In genomic region chr1:56976825-56977104, GRCm38 (mm10) we compare ENCODE assay signal across 9 mouse cellular contexts. TPM values are rescaled to one million over a fixed set of nuclear protein-coding genes. Genes with fewer than 3 reads are reported as not detected.
DNase-seq lines count a peak whose midpoint lies in the region; ATAC-seq and TF ChIP-seq lines count a peak whose summit lies in the region.
"Had no signal": no experiment of that assay in that cellular context is flagged by ENCODE, and none has a peak within 500 bp of the region (broad histone marks: within the 10 kb centered on the region; RNA-seq: fewer than 3 reads in every experiment).

No protein-coding gene starts in this region.

- TF ChIP-seq POLR2A in heart, adult 2 months (IDR thresholded peaks at IDR 0.05; ENCODE audit: insufficient read depth, low read depth, low read length) = no peak
- TF ChIP-seq POLR2A in cortical plate, adult 2 months (IDR thresholded peaks at IDR 0.05; ENCODE audit: extremely low read depth, insufficient read depth, low read length) = no peak

- 1% methylated on average over 11 of the region's 11 CpGs for WGBS in heart, embryonic 15.5 days
- WGBS in heart, adult 2 months = 1% methylated on average over 11 of the region's 11 CpGs
- WGBS in hindbrain, embryonic 16.5 days = 2% methylated on average over 11 of the region's 11 CpGs
- WGBS in midbrain, embryonic 15.5 days = under 1% methylated on average over 11 of the region's 11 CpGs

- no peak overlapping the region for H3K27ac ChIP-seq in heart, embryonic 15.5 days
- no peak overlapping the region for H3K27ac ChIP-seq in heart, adult 2 months
- peak overlapping the region; percentile 99 for H3K27ac ChIP-seq in cortical plate, adult 2 months (ENCODE audit: insufficient read depth, low read length)
- no peak overlapping the region for H3K27ac ChIP-seq in hindbrain, embryonic 16.5 days (ENCODE audit: low read depth, low read length)
- H3K27ac ChIP-seq in midbrain, embryonic 15.5 days = no peak overlapping the region

- DNase-seq in heart, adult 2 months = no peak
- no peak for DNase-seq in ovary, postnatal 14 days (ENCODE audit: low spot score)
- DNase-seq in gastrocnemius, postnatal 4 days (ENCODE audit: low spot score in 2 of 2) = no peak

- TF ChIP-seq CTCF in heart, adult 2 months (IDR thresholded peaks at IDR 0.05) = no peak
- TF ChIP-seq CTCF in cortical plate, adult 2 months (IDR thresholded peaks at IDR 0.05; ENCODE audit: extremely low read depth, insufficient read depth, low read length) = no peak

- no peak for ATAC-seq in heart, embryonic 15.5 days (replicated peaks; ENCODE audit: insufficient number of reproducible peaks, insufficient read depth, low FRiP score, low read depth)
- no peak for ATAC-seq in hindbrain, embryonic 16.5 days
- no peak for ATAC-seq in midbrain, embryonic 15.5 days (replicated peaks)
- no peak for ATAC-seq in cerebellum, adult (ENCODE audit: insufficient number of reproducible peaks, low FRiP score, low TSS enrichment)
- ATAC-seq: CD4-positive, CD25-positive, alpha-beta regulatory T cell, adult 4 months had no signal

- H3K4me3 ChIP-seq in heart, embryonic 15.5 days = peak overlapping the region; percentile 33
- H3K4me3 ChIP-seq in heart, adult 2 months = no peak overlapping the region; the same call in 1 of the 2 replicates
- peak overlapping the region; percentile 74 for H3K4me3 ChIP-seq in cortical plate, adult 2 months (ENCODE audit: insufficient read depth, low read length)
- H3K4me3 ChIP-seq in hindbrain, embryonic 16.5 days (ENCODE audit: low read length) = peak overlapping the region; percentile 32
- H3K4me3 ChIP-seq in midbrain, embryonic 15.5 days = peak overlapping the region; percentile 22

- peak overlapping the region; percentile 51 for H3K4me2 ChIP-seq in heart, embryonic 15.5 days
- H3K4me2 ChIP-seq in hindbrain, embryonic 16.5 days (ENCODE audit: low read length) = peak overlapping the region; percentile 58
- H3K4me2 ChIP-seq in midbrain, embryonic 15.5 days = peak overlapping the region; percentile 47

- H3K9ac ChIP-seq in heart, embryonic 15.5 days = no peak overlapping the region
- H3K9ac ChIP-seq in heart, adult 2 months (ENCODE audit: low read depth, low read length) = no peak overlapping the region
- H3K9ac ChIP-seq in hindbrain, embryonic 16.5 days (ENCODE audit: low read depth, low read length) = no peak overlapping the region
- no peak overlapping the region for H3K9ac ChIP-seq in midbrain, embryonic 15.5 days

- H3K79me2 ChIP-seq in heart, adult 2 months (replicated peaks; ENCODE audit: control insufficient read depth, insufficient read depth, low read length) = no peaks in the 10 kb centered on the region

- intact Hi-C loops in heart, adult 2 months (cut with DNase I) = loop anchor here (5.0 to 10.0 kb wide), 2 partner anchors 231 to 1572 kb away; partner anchors contain the start of gene Plcl1

- H3K4me1 ChIP-seq in heart, embryonic 15.5 days (replicated peaks) = peaks cover 33% of the 10 kb centered on the region
- peaks cover 2% of the 10 kb centered on the region for H3K4me1 ChIP-seq in heart, adult 2 months (ENCODE audit: control insufficient read depth, insufficient read depth, low read length)
- no peaks in the 10 kb centered on the region; the same call in 1 of the 2 replicates for H3K4me1 ChIP-seq in cortical plate, adult 2 months (ENCODE audit: control insufficient read depth, insufficient read depth, low read length)
- H3K4me1 ChIP-seq in hindbrain, embryonic 16.5 days (ENCODE audit: control insufficient read depth, insufficient read depth, low read depth, low read length) = peaks cover 22% of the 10 kb centered on the region
- peaks cover 35% of the 10 kb centered on the region for H3K4me1 ChIP-seq in midbrain, embryonic 15.5 days

- no peaks in the 10 kb centered on the region for H3K36me3 ChIP-seq in heart, embryonic 15.5 days
- no peaks in the 10 kb centered on the region for H3K36me3 ChIP-seq in heart, adult 2 months (ENCODE audit: control insufficient read depth, insufficient read depth, low read length)
- no peaks in the 10 kb centered on the region for H3K36me3 ChIP-seq in hindbrain, embryonic 16.5 days (ENCODE audit: control insufficient read depth, insufficient read depth, low read length)
- no peaks in the 10 kb centered on the region for H3K36me3 ChIP-seq in midbrain, embryonic 15.5 days (replicated peaks)

- H3K9me3 ChIP-seq in heart, embryonic 15.5 days (replicated peaks) = no peaks in the 10 kb centered on the region
- no peaks in the 10 kb centered on the region for H3K9me3 ChIP-seq in hindbrain, embryonic 16.5 days (ENCODE audit: control insufficient read depth, low read length)
- no peaks in the 10 kb centered on the region for H3K9me3 ChIP-seq in midbrain, embryonic 15.5 days

- H3K27me3 ChIP-seq in heart, embryonic 15.5 days = peaks cover 70% of the 10 kb centered on the region
- peaks cover 27% of the 10 kb centered on the region for H3K27me3 ChIP-seq in heart, adult 2 months (ENCODE audit: control insufficient read depth, insufficient read depth, low read length)
- peaks cover 46% of the 10 kb centered on the region for H3K27me3 ChIP-seq in hindbrain, embryonic 16.5 days (replicated peaks; ENCODE audit: control insufficient read depth, insufficient read depth, low read length)
- peaks cover 52% of the 10 kb centered on the region for H3K27me3 ChIP-seq in midbrain, embryonic 15.5 days (replicated peaks)

- no peak for TF ChIP-seq EP300 in heart, adult 2 months (IDR thresholded peaks at IDR 0.05; ENCODE audit: insufficient read depth, low read depth, low read length)

RNA-seq across cellular contexts. Expression of gene Satb2, which starts 1.7 kb away (rescaled TPM):
- 0.10 and 0.18 TPM in 2 replicates for polyA plus RNA-seq in heart, embryonic 15.5 days (2015; fragmentation: Nextera tagmentation; extraction: Ambion mirVana)
- under 1 TPM; 0.25 to 0.39 TPM for total RNA-seq in heart, adult 2 months (2021)
- 0.14 and 0.18 TPM in 2 replicates for polyA plus RNA-seq in heart, adult 2 months (2012; rRNA removed)
- polyA plus RNA-seq in cortical plate, adult 2 months (2012; rRNA removed) = 34.5 and 35.4 TPM in 2 replicates
- polyA plus RNA-seq in hindbrain, embryonic 16.5 days (2015; fragmentation: Nextera tagmentation; extraction: Ambion mirVana) = 1.1 and 2.0 TPM in 2 replicates
- 0.80 and 1.2 TPM in 2 replicates for polyA plus RNA-seq in midbrain, embryonic 15.5 days (2015; fragmentation: Nextera tagmentation; extraction: Ambion mirVana)
- under 1 TPM; 0.83 to 0.96 TPM for total RNA-seq in gastrocnemius, postnatal 4 days (2021)
- polyA plus RNA-seq: CD4-positive, CD25-positive, alpha-beta regulatory T cell, adult 4 months had no signal

Comparison
In these comparisons a context has a peak if more than half of its experiments do, and no peak if none do; other contexts are left out.
1. RNA of gene Satb2, which starts 1.7 kb away (polyA plus RNA-seq): 34.5 to 35.4 TPM in cortical plate, adult 2 months; 1.1 to 2.0 TPM in hindbrain, embryonic 16.5 days, 0.80 to 1.2 TPM in midbrain, embryonic 15.5 days, 0.14 to 0.18 TPM in heart, adult 2 months and 0.10 to 0.18 TPM in heart, embryonic 15.5 days; every median in the first group is over 10 times any median in the second.
2. Peak in every context shown above with its lines, with median percentiles within 50 percentile points of each other: H3K4me2 ChIP-seq.